Mouse (Mus musculus) heart, adult 2 months (tissue): ENCODE data around the gene R3hdml.

Source experiments
- CTCF ChIP-seq: fragments of 200-600 bp; IDR thresholded peaks from 2 replicates; pipeline ENCODE4 v1.8.1; 2022; ENCODE audit warnings: antibody characterized with exemption, mild to moderate bottlenecking, moderate library complexity
- POLR2A ChIP-seq: fragments of 200-500 bp; IDR thresholded peaks from 2 replicates; pipeline ENCODE4 v1.6.1; 2011; ENCODE audit warnings: mild to moderate bottlenecking, low read depth, low read length, control low read depth; ENCODE audit not compliant: insufficient read depth

DNA sequence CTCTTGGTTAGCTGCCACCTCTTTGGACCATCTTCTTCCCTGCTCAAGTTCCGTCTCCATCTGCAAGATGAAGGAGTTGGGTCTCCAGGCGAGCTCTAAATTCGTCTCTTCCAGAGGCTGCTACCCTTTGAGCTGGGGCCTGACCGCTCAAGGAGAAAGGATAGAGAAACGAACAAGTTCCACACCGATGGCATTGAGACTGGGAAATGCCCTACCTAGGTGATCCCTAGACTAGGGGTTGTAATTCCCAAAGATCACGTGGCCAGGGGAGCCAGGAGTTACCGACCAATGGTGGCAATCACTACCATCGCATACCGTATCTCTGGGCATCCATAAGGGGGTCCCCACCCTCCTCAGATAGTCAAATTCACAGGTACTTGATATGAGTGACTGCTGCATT lies 50.6 kb downstream of the R3hdml start:
- TF ChIP-seq CTCF (no peak), POLR2A (no peak)
